Mouse (Mus musculus) heart, postnatal 25 days (tissue): Measurements from ENCODE around the gene Ssc4d. TPM values are rescaled to one million over a fixed set of nuclear protein-coding genes. Genes with fewer than 3 reads are reported as not detected.

Experiments
- DNase-seq: peaks from one replicate; pipeline ENCODE4 v3.0.0; 2022; ENCODE audit warnings: low spot score
- intact Hi-C: fragments of 180-260 bp; cut with DNase I; formaldehyde crosslinking; loops from one replicate; pipeline ENCODE4 v1.15.1; 2025
- total RNA-seq, 2 experiments: library from RNA; stranded (reverse); gene quantifications; 2 replicates each; pipeline ENCODE4 v1.2.3; 2021

Ssc4d gene
- total RNA-seq, 2 experiments from 2014 or later: 0.28 to 0.68 TPM

- intact Hi-C loops: loop anchor here (5.0 kb wide), 3 partner anchors 47 to 207 kb away; no protein-coding TSS in a partner anchor
- DNase-seq: no peak
Observed at GRCm38 (mm10) chr5:135979904-135980303, 5.6 kb upstream of the Ssc4d start, which contains the start of gene Zp3. Zp3 (plus strand) TSS chr5:135980099.

- no peak for DNase-seq
- intact Hi-C loops: no loop called here
Observed at GRCm38 (mm10) chr5:135979381-135979780, 5.0 kb upstream of the Ssc4d start.

DNA sequence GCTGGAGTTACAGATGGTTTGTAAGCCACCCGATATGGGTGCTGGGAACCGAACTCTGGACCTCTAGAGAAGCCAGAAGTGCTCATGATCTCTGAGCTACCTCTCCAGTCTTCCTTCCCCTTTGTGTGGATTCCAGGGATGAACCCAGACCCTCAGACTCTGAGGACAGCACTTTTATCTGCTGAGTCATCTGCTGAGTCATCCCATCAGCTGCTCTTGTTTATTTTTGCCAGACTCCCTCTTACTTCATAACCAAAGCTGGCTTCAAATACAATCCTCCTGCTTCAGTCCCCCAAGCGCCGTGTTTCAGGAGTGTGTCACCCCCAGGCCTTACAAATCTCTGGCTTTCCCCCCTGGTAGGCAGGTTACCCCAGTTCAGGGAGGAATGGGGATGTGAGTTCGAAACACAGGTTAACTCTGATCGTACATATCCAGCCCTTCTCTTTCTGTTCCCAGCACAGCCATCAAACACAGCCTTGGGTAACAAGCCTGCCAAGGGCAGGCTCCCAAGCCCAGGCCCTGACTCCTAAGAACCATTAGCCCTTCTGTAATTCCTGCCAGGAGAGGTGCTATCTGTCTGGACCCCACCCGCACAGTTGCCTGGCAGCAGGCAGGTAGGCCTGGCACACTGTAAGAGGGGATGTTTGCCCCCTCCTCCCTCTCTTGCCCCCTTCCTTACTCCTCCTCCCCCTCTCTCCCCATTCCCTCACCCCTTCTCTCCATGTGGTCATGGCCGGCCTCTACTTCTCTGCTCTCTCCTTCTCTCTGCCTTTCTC, 1.8 kb upstream of the Ssc4d start:
- DNase-seq: no peak
- intact Hi-C loops: no loop called here

DNA sequence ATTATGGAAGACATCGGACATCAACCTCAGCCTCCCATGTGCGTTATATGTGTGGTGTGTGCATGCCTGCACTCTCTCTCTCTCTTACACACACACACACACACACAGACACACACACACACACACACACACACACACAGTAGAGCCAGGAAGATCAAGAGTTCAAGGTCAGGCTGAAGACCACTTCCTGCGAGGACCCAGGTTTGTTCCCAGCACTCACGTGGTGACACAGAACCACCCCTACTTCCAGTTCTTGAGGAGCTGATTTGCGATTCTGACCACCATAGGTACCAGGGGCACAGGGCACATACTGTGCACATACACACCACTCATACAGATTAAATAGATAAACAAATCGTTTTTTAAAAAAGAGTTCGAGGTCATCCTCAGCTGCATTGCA, 2.5 kb downstream of the Ssc4d start:
- intact Hi-C loops: no loop called here

DNA sequence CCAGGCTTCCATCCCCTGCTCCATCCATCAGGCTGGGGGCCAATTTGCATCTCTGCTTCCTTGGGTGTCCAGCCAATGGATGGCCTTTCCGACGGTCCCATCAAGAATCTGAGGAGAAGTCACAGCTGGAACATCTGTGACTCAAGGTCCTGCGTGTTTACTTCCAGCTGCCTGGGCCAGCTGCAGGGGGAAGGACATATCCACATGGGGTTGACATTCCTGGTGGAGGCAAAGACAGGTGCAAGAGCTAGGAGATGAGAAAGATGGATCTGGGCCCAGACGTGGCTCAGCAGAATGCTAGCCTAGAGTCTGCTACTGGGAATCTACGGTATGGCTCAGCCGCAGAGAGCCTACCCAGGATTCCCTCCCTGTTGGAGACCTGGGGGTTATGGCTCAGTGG, 4.1 kb downstream of the Ssc4d start:
- DNase-seq: no peak
- intact Hi-C loops: no loop called here

More for the DNA sequence above, 2.5 kb downstream of the Ssc4d start:
- DNase-seq: no peak

DNA sequence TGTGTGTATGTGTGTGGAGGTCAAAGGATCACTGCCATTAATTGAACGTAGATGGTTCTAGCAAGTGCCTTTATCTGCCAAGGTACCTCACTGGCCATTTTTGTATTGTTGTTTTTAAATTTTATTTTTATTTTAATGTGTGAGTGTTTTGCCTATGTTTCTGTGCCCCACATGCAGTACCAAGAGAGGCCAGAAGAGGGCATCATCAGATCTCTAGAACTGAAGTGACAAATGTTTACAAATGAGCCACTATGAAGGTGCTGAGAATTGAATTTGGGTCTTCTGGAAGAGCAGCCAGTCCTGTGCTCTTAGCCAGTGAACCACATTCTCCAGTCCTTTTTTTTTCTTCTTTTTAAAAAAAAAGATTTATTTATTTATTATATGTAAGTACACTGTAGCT, 5.5 kb downstream of the Ssc4d start:
- no peak for DNase-seq
- intact Hi-C loops: loop anchor here (5.0 kb wide), 1 partner anchor 94 kb away; no protein-coding TSS in a partner anchor

- intact Hi-C loops: loop anchor here (5.0 kb wide), 1 partner anchor 95 kb away; no protein-coding TSS in a partner anchor
- DNase-seq: no peak
Observed at GRCm38 (mm10) chr5:135966866-135967265, 7.5 kb downstream of the Ssc4d start.

DNA sequence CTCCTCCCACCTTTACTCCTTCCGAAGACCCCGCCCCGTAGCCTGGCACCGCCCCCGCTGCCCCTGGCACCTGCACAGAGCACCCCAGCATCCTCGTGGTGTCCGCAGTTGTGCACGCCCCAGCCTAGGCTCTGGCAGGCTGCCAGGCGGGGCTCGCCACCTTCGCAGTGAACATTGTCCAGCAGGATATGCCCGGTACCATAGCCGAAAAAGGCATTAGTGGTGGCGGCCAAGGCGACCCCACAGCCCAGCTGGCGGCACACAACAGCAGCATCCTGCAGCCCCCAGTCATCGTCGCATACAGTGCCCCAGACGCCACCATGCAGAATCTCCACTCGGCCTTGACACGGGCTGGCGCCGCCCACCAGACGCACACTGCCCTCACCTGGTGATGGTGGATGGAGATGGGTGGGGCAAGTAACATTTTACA, 8.8 kb downstream of the Ssc4d start:
- no peak for DNase-seq
- intact Hi-C loops: loop anchor here (1.0 to 5.0 kb wide), 2 partner anchors 62 to 97 kb away; no protein-coding TSS in a partner anchor

GRCm38 (mm10) chr5:135963280-135963627, 11.1 kb downstream of the Ssc4d start:
- intact Hi-C loops: no loop called here
- no peak for DNase-seq

- peak; percentile 99 for DNase-seq
- intact Hi-C loops: no loop called here
Observed at GRCm38 (mm10) chr5:135962492-135963279, 11.6 kb downstream of the Ssc4d start.

GRCm38 (mm10) chr5:135962125-135962491, 12.2 kb downstream of the Ssc4d start:
- intact Hi-C loops: no loop called here
- no peak for DNase-seq

- no peak for DNase-seq
- intact Hi-C loops: no loop called here
Observed at GRCm38 (mm10) chr5:135960909-135961635, 13.3 kb downstream of the Ssc4d start.

GRCm38 (mm10) chr5:135959911-135960310, 14.4 kb downstream of the Ssc4d start:
- intact Hi-C loops: no loop called here
- DNase-seq: no peak

DNA sequence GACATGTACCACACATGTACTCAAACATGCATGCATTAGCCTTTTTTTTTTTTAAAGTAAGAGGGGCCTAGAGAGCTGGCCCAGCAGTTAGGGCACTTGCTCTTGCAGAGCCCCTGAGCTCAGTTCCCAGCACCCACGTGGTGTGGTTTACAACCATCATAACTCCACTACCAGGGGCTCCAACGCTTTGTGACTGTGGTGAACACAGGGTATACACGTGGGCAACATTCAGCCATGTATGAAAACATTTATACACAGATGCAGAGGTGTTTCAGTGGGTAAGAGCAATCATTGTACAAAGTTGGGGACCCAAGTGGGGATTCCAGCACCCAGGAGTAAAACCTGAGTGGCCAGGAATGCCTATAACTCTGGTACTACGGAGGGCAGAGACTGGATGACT, 16.0 kb downstream of the Ssc4d start:
- intact Hi-C loops: no loop called here
- DNase-seq: no peak

DNA sequence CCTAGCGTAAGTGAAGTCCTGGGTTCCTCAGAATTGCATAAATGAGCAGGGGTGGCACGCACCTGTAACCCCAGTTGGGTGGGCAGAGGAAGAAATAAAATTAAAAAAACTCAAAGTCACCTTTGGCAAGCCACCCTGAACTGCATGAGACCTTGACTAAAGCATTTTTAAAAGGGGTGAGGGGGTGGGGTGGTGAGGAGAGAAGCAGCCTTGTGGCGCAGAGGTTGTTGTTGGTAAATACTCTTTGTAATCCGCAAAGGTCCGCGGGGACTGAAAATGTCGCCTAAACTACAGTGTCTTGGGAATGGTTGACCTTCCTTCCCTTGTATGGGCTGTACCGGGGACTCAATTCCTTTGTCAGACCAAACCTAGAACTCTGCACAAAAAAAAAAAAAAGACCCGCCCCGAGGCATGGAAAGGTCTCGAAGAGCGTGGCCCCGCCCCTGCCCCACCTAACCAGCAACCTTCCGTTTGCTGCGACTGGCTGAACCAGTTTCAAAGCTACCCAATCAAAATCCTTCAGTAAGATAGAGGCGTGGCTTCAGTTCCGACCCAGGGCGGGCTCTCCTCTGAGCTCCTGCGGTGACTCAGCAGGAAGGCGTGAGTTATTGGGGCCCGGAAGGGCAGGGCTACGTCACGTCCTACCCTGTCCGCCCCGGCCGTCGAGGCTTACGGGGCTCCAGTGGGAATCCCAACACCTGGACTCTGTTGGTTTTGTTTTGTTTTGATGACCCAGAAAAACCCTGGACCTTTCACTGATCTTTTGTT, 16.9 kb downstream of the Ssc4d start:
- intact Hi-C loops: loop anchor here (1.0 kb wide), 1 partner anchor 22 kb away; no protein-coding TSS in a partner anchor
- DNase-seq: peak; percentile 96

DNA sequence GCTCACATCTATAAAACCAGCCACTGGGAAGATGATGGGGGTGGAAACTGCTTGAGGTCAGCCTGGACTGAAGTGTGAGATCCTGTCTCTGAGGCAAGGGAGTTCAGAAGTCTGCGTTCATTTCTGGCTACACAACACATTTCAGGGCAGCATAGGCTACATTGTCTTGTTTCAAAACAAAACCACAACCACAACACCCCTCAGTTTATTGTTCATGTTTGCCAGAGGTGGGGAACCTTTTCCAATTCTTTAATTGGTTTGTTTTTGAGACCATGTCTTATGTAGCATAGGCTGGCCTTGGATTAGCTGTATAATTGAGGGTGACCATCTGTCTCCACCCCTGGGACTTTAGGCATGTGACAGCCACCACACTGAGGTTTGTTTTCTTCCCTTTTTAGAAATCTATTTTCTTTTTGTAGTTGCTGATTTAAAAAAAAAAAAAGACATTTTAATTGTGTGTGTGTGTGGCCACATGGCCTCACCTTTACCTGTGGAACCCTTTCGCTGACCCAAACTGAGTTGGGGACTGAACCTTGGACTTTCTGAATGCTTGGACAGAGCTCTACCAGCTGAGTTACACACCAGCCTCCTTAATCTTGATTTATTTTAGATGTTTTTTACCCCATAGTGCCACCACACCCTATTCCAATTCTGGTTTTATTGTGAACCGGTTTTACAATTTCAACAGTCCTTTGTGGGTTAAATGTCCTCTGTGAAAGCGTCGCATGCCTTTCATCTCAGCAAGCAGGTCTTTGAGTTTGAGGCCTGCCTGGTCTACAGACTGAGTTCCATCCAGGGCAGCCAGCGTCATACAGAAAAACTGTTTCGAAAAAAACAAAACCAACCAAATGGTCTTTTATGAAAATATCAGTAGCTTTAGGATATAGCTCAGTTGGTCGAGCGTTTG, 17.8 kb downstream of the Ssc4d start:
- intact Hi-C loops: loop anchor here (1.0 kb wide), 1 partner anchor 21 kb away; no protein-coding TSS in a partner anchor
- no peak for DNase-seq

- no peak for DNase-seq
- intact Hi-C loops: no loop called here
Observed at GRCm38 (mm10) chr5:135952830-135953229, 21.5 kb downstream of the Ssc4d start.

DNA sequence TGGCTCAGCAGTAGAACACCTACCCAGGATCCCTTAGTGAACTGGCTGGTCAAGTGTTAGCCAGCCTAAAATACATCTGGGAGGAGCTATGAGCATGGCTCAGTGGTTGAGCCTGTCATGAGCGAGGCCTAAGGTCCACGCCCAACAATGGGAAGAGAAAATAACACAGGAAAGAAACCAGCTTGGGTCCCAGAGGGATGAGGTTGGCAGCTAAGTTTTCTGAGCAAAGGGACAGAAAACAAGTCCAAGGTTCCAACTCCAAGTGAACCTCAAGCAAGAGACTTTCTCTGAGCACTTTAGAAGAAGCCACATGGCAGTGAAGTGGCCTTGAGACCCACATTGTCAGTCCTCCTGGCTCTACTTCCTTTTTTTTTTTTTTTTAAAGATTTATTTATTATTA, 22.7 kb downstream of the Ssc4d start:
- intact Hi-C loops: loop anchor here (2.0 kb wide), 1 partner anchor 15 kb away; no protein-coding TSS in a partner anchor
- no peak for DNase-seq
